Mouse (Mus musculus): ENCODE measurements around the gene Polr3e.

DNA sequence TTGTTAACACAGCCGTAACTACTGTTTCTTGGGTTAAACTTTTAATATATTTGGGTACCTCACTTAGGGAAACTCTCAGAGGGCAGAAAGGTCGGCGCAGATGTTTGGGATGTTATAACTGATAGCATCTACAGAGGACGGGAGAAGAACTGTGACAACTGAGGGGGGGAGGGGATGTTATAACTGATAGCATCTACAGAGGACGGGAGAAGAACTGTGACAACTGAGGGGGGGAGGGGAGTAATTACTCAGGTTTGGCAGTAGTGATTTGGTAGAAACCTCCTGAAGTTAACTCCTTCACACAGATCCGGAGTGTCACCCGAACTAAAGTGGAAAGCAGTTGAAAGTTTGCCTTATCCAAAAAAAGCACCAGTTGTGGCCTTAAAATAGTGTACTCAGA lies 65.4 kb downstream of the Polr3e start:
- TF ChIP-seq CTCF (IDR thresholded peaks at IDR 0.05; ENCODE audit: borderline replicate concordance, insufficient read depth, low read depth, low read length) = no peak
- no peak for TF ChIP-seq POLR2A (IDR thresholded peaks at IDR 0.05; ENCODE audit: borderline replicate concordance, insufficient read depth, low read length)
